Mouse (Mus musculus) neural tube, embryonic 13.5 days (tissue): ENCODE results near the gene Wfikkn1. TPM values are rescaled to one million over a fixed set of nuclear protein-coding genes. Genes with fewer than 3 reads are reported as not detected.
A peak's percentile ranks its signal among the peaks of the same experiment; 100 is the strongest.

Experiments
- ATAC-seq: fragments of 200-750 bp; cut with Nextera tagmentation; 2 replicates; pipeline ENCODE4 v1.8.0; 2017; ENCODE audit warnings: low read depth, mild to moderate bottlenecking, moderate TSS enrichment, moderate library complexity
- H3K27ac ChIP-seq: fragments of 300-500 bp; sonication (generic); replicated peaks from 2 replicates; pipeline ENCODE4 v1.5.1; 2015; ENCODE audit warnings: moderate library complexity, mild to moderate bottlenecking, inconsistent platforms
- H3K27me3 ChIP-seq: fragments of 300-500 bp; sonication (generic); 2 replicates; pipeline ENCODE4 v1.6.1; 2015; ENCODE audit warnings: mild to moderate bottlenecking, inconsistent platforms
- H3K36me3 ChIP-seq: fragments of 300-500 bp; sonication (generic); 2 replicates; pipeline ENCODE4 v1.6.1; 2015; ENCODE audit warnings: mild to moderate bottlenecking, inconsistent platforms
- H3K4me1 ChIP-seq: fragments of 300-500 bp; sonication (generic); replicated peaks from 2 replicates; pipeline ENCODE4 v1.6.1; 2015; ENCODE audit warnings: inconsistent platforms
- H3K4me2 ChIP-seq: fragments of 300-500 bp; sonication (generic); 2 replicates; pipeline ENCODE4 v1.6.1; 2015; ENCODE audit warnings: inconsistent platforms, mild to moderate bottlenecking, moderate library complexity
- H3K4me3 ChIP-seq: fragments of 300-500 bp; sonication (generic); 2 replicates; pipeline ENCODE4 v1.5.1; 2015; ENCODE audit warnings: mild to moderate bottlenecking, inconsistent platforms
- H3K9ac ChIP-seq: fragments of 300-500 bp; sonication (generic); 2 replicates; pipeline ENCODE4 v1.6.1; 2015; ENCODE audit warnings: moderate library complexity, mild to moderate bottlenecking, inconsistent platforms
- H3K9me3 ChIP-seq: fragments of 300-500 bp; sonication (generic); 2 replicates; pipeline ENCODE4 v1.6.1; 2016; ENCODE audit warnings: inconsistent platforms
- WGBS: fragments of 180-500 bp; shearing (Covaris S2); methylation state at CpG from one replicate; pipeline ENCODE4 v1.1.7; 2015; 5-methylcytosine and 5-hydroxymethylcytosine counted together
- polyA plus RNA-seq: library from polyadenylated mRNA; unstranded; fragments of >200 nt; fragmentation: Nextera tagmentation; extraction: Ambion mirVana; gene quantifications from 2 replicates; pipeline ENCODE4 v1.2.1, GENCODE M21; 2015

The Wfikkn1 gene
- polyA plus RNA-seq, 1 experiment from 2014 or later = 0.53 TPM

GRCm38 (mm10) chr17:25882306-25882705 lies 1.6 kb upstream of the Wfikkn1 start:
- H3K27ac ChIP-seq = no peak overlapping the region; the same call in 1 of the 2 replicates
- no peaks in the 10 kb centered on the region for H3K9me3 ChIP-seq
- H3K4me2 ChIP-seq = no peak overlapping the region
- H3K4me1 ChIP-seq = peaks cover 18% of the 10 kb centered on the region
- no peak overlapping the region for H3K4me3 ChIP-seq
- no peaks in the 10 kb centered on the region for H3K27me3 ChIP-seq
- H3K9ac ChIP-seq = no peak overlapping the region
- 45% methylated on average over 5 of the region's 5 CpGs for WGBS
- no peak for ATAC-seq
- peaks cover 65% of the 10 kb centered on the region for H3K36me3 ChIP-seq

- Histone ChIP-seq H3K4me3 (no peak overlapping the region), H3K4me2 (no peak overlapping the region), H3K4me1 (peaks cover 24% of the 10 kb centered on the region), H3K27ac (peak overlapping the region; percentile 59), H3K36me3 (peaks cover 63% of the 10 kb centered on the region), H3K27me3 (no peaks in the 10 kb centered on the region), H3K9me3 (no peaks in the 10 kb centered on the region), H3K9ac (0 out of 2 replicates have a peak overlapping the region, but pooled peaks have one; percentile 12)
- 9% methylated on average over 4 of the region's 4 CpGs for WGBS
- ATAC-seq = no peak
Measured at GRCm38 (mm10) chr17:25881691-25882090, 1.0 kb upstream of the Wfikkn1 start.

- whole genome bisulfite sequencing = 7% methylated on average over 5 of the region's 5 CpGs
- Histone ChIP-seq H3K9me3 (no peaks in the 10 kb centered on the region), H3K4me2 (no peak overlapping the region), H3K27ac (peak overlapping the region; percentile 59; the same call in 1 of the 2 replicates), H3K9ac (0 out of 2 replicates have a peak overlapping the region, but pooled peaks have one; percentile 2), H3K36me3 (peaks cover 60% of the 10 kb centered on the region), H3K4me1 (peaks cover 30% of the 10 kb centered on the region), H3K27me3 (no peaks in the 10 kb centered on the region), H3K4me3 (no peak overlapping the region)
- ATAC-seq = no peak
Measured at GRCm38 (mm10) chr17:25880913-25881641, 419 bp upstream of the Wfikkn1 start.

- H3K36me3 ChIP-seq = peaks cover 56% of the 10 kb centered on the region
- 49% methylated on average over 8 of the region's 8 CpGs for WGBS
Measured at GRCm38 (mm10) chr17:25879750-25880149, 908 bp downstream of the Wfikkn1 start.

GRCm38 (mm10) chr17:25879261-25879660 lies 1.4 kb downstream of the Wfikkn1 start:
- H3K27ac ChIP-seq = no peak overlapping the region
- no peak for ATAC-seq
- peaks cover 51% of the 10 kb centered on the region for H3K36me3 ChIP-seq
- peaks cover 35% of the 10 kb centered on the region for H3K4me1 ChIP-seq
- WGBS = 40% methylated on average over 4 of the region's 4 CpGs
- no peak overlapping the region for H3K4me3 ChIP-seq
- H3K27me3 ChIP-seq = no peaks in the 10 kb centered on the region
- H3K9me3 ChIP-seq = no peaks in the 10 kb centered on the region
- no peak overlapping the region for H3K4me2 ChIP-seq
- no peak overlapping the region for H3K9ac ChIP-seq

More at GRCm38 (mm10) chr17:25879750-25880149, 908 bp downstream of the Wfikkn1 start:
- Histone ChIP-seq H3K9ac (no peak overlapping the region), H3K9me3 (no peaks in the 10 kb centered on the region), H3K4me2 (no peak overlapping the region), H3K4me3 (no peak overlapping the region), H3K4me1 (peaks cover 34% of the 10 kb centered on the region), H3K27ac (no peak overlapping the region), H3K27me3 (no peaks in the 10 kb centered on the region)
- ATAC-seq = no peak

GRCm38 (mm10) chr17:25878611-25879180 lies 2.0 kb downstream of the Wfikkn1 start:
- H3K27ac ChIP-seq = no peak overlapping the region
- 87% methylated on average over 19 of the region's 19 CpGs for WGBS
- peaks cover 41% of the 10 kb centered on the region for H3K4me1 ChIP-seq
- no peaks in the 10 kb centered on the region for H3K9me3 ChIP-seq
- H3K4me3 ChIP-seq = no peak overlapping the region
- no peak for ATAC-seq
- peaks cover 46% of the 10 kb centered on the region for H3K36me3 ChIP-seq
- no peak overlapping the region for H3K4me2 ChIP-seq
- H3K27me3 ChIP-seq = no peaks in the 10 kb centered on the region
- no peak overlapping the region for H3K9ac ChIP-seq

- Histone ChIP-seq H3K9ac (no peak overlapping the region), H3K4me3 (no peak overlapping the region), H3K4me2 (no peak overlapping the region), H3K9me3 (no peaks in the 10 kb centered on the region), H3K27ac (no peak overlapping the region), H3K27me3 (no peaks in the 10 kb centered on the region), H3K36me3 (peaks cover 38% of the 10 kb centered on the region), H3K4me1 (peaks cover 41% of the 10 kb centered on the region)
- 93% methylated on average over 32 of the region's 32 CpGs for WGBS
- ATAC-seq = no peak
Measured at GRCm38 (mm10) chr17:25877741-25878610, 2.7 kb downstream of the Wfikkn1 start.

- Histone ChIP-seq H3K9ac (peak overlapping the region; percentile 31; the same call in 1 of the 2 replicates), H3K27ac (no peak overlapping the region), H3K4me2 (0 out of 2 replicates have a peak overlapping the region, but pooled peaks have one; percentile 94), H3K36me3 (peaks cover 29% of the 10 kb centered on the region), H3K9me3 (no peaks in the 10 kb centered on the region), H3K4me3 (no peak overlapping the region), H3K27me3 (no peaks in the 10 kb centered on the region), H3K4me1 (peaks cover 41% of the 10 kb centered on the region)
- ATAC-seq = no peak
- WGBS = 89% methylated on average over 3 of the region's 3 CpGs
Measured at GRCm38 (mm10) chr17:25877025-25877424, 3.6 kb downstream of the Wfikkn1 start.

GRCm38 (mm10) chr17:25876347-25876915 lies 4.2 kb downstream of the Wfikkn1 start:
- H3K4me3 ChIP-seq = peak overlapping the region; percentile 79
- peaks cover 23% of the 10 kb centered on the region for H3K36me3 ChIP-seq
- peak overlapping the region; percentile 92 for H3K9ac ChIP-seq
- no peaks in the 10 kb centered on the region for H3K9me3 ChIP-seq
- ATAC-seq = no peak
- no peak overlapping the region; the same call in 1 of the 2 replicates for H3K27ac ChIP-seq
- 58% methylated on average over 10 of the region's 10 CpGs for WGBS
- H3K4me2 ChIP-seq = peak overlapping the region; percentile 94
- H3K4me1 ChIP-seq = peaks cover 37% of the 10 kb centered on the region
- no peaks in the 10 kb centered on the region for H3K27me3 ChIP-seq

GRCm38 (mm10) chr17:25875171-25876136 lies 5.2 kb downstream of the Wfikkn1 start:
- H3K27ac ChIP-seq = peak overlapping the region; percentile 92
- H3K4me3 ChIP-seq = peak overlapping the region; percentile 79
- H3K4me1 ChIP-seq = peaks cover 28% of the 10 kb centered on the region
- H3K4me2 ChIP-seq = peak overlapping the region; percentile 94
- peaks cover 23% of the 10 kb centered on the region for H3K36me3 ChIP-seq
- under 1% methylated on average over 59 of the region's 59 CpGs for WGBS
- no peaks in the 10 kb centered on the region for H3K27me3 ChIP-seq
- H3K9ac ChIP-seq = peak overlapping the region; percentile 92
- no peaks in the 10 kb centered on the region for H3K9me3 ChIP-seq
- peak; percentile 93 for ATAC-seq

GRCm38 (mm10) chr17:25874721-25875170 lies 5.9 kb downstream of the Wfikkn1 start, which contains the start of gene Mettl26:
Gene Mettl26 (plus strand): TSS chr17:25875074.
- peak within 1 kb of the TSS; percentile 92 for H3K9ac ChIP-seq
- no peaks in the 10 kb centered on the region for H3K9me3 ChIP-seq
- peak within 1 kb of the TSS; percentile 79 for H3K4me3 ChIP-seq
- H3K4me2 ChIP-seq = peak within 1 kb of the TSS; percentile 94
- ATAC-seq = peak; percentile 71
- peaks cover 23% of the 10 kb centered on the region for H3K4me1 ChIP-seq
- no peaks in the 10 kb centered on the region for H3K27me3 ChIP-seq
- peak within 1 kb of the TSS; percentile 92 for H3K27ac ChIP-seq
- under 1% methylated on average over 25 of the region's 25 CpGs for WGBS
- H3K36me3 ChIP-seq = peaks cover 21% of the 10 kb centered on the region
